ENCODE assay signal across 9 mouse cellular contexts in genomic region chr16:72027404-72028215, GRCm38 (mm10).
A peak's percentile ranks its signal among the peaks of the same experiment; 100 is the strongest.
DNase-seq lines count a peak whose midpoint lies in the region; ATAC-seq lines count a peak whose summit lies in the region.
"Had no signal": no experiment of that assay in that cellular context is flagged by ENCODE, and none has a peak within 500 bp of the region (broad histone marks: within the 10 kb centered on the region; RNA-seq: fewer than 3 reads in every experiment).

No protein-coding gene starts in this region.

- H3K9me3 ChIP-seq in heart, embryonic 10.5 days: no peaks in the 10 kb centered on the region
- H3K9me3 ChIP-seq in limb, embryonic 11.5 days (ENCODE audit: control insufficient read depth, low read length): no peaks in the 10 kb centered on the region

- H3K36me3 ChIP-seq in heart, embryonic 10.5 days: no peaks in the 10 kb centered on the region
- H3K36me3 ChIP-seq in limb, embryonic 11.5 days (ENCODE audit: control insufficient read depth, insufficient read depth, low read length): no peaks in the 10 kb centered on the region

- 0 out of 2 replicates have a peak overlapping the region, but pooled peaks have one; percentile 9 for H3K9ac ChIP-seq in limb, embryonic 11.5 days (ENCODE audit: low read length)

- peak overlapping the region; percentile 61 for H3K4me2 ChIP-seq in limb, embryonic 11.5 days (ENCODE audit: low read depth, severe bottlenecking)

- ATAC-seq in frontal cortex, adult (ENCODE audit: low TSS enrichment): peak; percentile 70
- ATAC-seq in limb, embryonic 11.5 days (ENCODE audit: insufficient number of reproducible peaks, low FRiP score, low TSS enrichment, low read depth): peak; percentile 79; the same call in 1 of the 2 replicates

- DNase-seq in heart, embryonic 10.5 days (ENCODE audit: low spot score): no peak
- DNase-seq in heart, adult 18-20 months: no peak
- DNase-seq in R1 (ENCODE audit: low read depth, low spot score) (peak; percentile 30), adipocyte (ENCODE audit: low spot score) (no peak)
- DNase-seq in limb, embryonic 11.5 days (ENCODE audit: low spot score): peak; percentile 63
- peak; percentile 6 for DNase-seq in right cerebral cortex, postnatal 14 days
- no peak for DNase-seq in urinary bladder, adult 18-20 months (ENCODE audit: low spot score in 2 of 2)

- peak overlapping the region; percentile 58 for H3K4me3 ChIP-seq in heart, embryonic 10.5 days
- H3K4me3 ChIP-seq in limb, embryonic 11.5 days (ENCODE audit: low read depth, low read length): peak overlapping the region; percentile 37
- H3K4me3 ChIP-seq: erythroblast, embryonic 14.5 days had no signal

- 3% methylated on average over 27 of the region's 27 CpGs for WGBS in heart, embryonic 10.5 days
- 3% methylated on average over 27 of the region's 27 CpGs for WGBS in limb, embryonic 11.5 days

- peaks cover 14% of the 10 kb centered on the region; the same call in 1 of the 2 replicates for H3K4me1 ChIP-seq in heart, embryonic 10.5 days
- no peaks in the 10 kb centered on the region for H3K4me1 ChIP-seq in limb, embryonic 11.5 days (ENCODE audit: control insufficient read depth, insufficient read depth, low read length)

- H3K27me3 ChIP-seq in heart, embryonic 10.5 days (ENCODE audit: insufficient read depth, poor library complexity, severe bottlenecking): peaks cover 26% of the 10 kb centered on the region; the same call in 1 of the 2 replicates
- peaks cover 12% of the 10 kb centered on the region for H3K27me3 ChIP-seq in limb, embryonic 11.5 days (ENCODE audit: control insufficient read depth, insufficient read depth, low read length)

- H3K27ac ChIP-seq in heart, embryonic 10.5 days: no peak overlapping the region
- H3K27ac ChIP-seq in limb, embryonic 11.5 days (replicated peaks; ENCODE audit: low read depth, low read length): no peak overlapping the region

Comparison
In these comparisons a context has a peak if more than half of its experiments do, and no peak if none do; other contexts are left out.
1. DNase-seq: peak in R1 (single experiment), limb, embryonic 11.5 days (single experiment) and right cerebral cortex, postnatal 14 days (single experiment); none in heart, embryonic 10.5 days (single experiment), heart, adult 18-20 months (0 of 2), urinary bladder, adult 18-20 months (0 of 2) and adipocyte (single experiment).